Mouse (Mus musculus) cerebellum, postnatal 25 days (tissue): Measurements from ENCODE around the gene Zbtb41.

Experiments used
- DNase-seq, 2 experiments: peaks; one replicate each; pipeline ENCODE4 v3.0.0; 2021; ENCODE audit warnings: mixed read lengths in 2 of 2

Zbtb41 gene

GRCm38 (mm10) chr1:139480246-139480645, 58.2 kb downstream of the Zbtb41 start:
- no peak for DNase-seq

GRCm38 (mm10) chr1:139481146-139481545, 59.1 kb downstream of the Zbtb41 start:
- no peak for DNase-seq

DNA sequence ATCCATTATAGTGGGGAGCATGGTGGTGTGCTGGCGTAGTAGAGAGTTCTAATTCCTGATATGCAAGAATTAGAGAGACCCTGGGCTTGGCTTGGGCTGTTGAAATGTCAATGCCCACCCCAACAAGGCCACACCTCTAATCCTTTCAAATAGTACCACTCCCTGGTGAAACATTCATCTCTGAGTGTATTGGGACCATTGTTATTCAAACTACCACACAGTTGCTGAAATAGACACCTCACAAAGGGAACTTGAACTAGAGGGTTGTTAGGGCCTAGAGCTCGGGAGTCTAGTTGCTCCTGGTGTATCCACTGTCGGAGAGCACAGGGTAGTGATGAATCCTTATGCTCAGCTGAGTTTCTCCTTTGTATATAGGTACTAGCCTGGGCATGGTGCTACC, 72.5 kb downstream of the Zbtb41 start:
- no peak for DNase-seq

GRCm38 (mm10) chr1:139495408-139495807, 73.3 kb downstream of the Zbtb41 start:
- DNase-seq = no peak

- no peak for DNase-seq
These were observed 74.1 kb downstream of the Zbtb41 start for GRCm38 (mm10) chr1:139496212-139496611.

DNA sequence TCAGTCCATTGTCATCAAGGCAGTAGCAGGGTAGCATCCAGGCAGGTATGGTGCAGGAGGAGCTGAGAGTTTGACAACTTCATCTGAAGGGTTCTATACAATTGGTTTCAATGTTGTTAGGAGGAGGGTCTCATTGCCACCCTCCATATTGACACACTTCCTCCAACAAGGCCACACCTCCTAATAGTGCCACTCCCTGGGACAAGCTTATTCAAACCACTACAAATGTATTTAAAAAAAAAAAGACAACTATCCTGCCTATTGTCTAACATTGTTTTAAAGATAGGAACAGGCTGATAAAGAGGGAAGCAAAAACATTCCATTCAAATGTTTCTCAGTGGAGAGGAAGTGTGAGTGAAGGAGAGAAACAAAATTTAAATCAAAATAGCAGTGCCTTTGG, 77.7 kb downstream of the Zbtb41 start:
- DNase-seq = no peak

DNA sequence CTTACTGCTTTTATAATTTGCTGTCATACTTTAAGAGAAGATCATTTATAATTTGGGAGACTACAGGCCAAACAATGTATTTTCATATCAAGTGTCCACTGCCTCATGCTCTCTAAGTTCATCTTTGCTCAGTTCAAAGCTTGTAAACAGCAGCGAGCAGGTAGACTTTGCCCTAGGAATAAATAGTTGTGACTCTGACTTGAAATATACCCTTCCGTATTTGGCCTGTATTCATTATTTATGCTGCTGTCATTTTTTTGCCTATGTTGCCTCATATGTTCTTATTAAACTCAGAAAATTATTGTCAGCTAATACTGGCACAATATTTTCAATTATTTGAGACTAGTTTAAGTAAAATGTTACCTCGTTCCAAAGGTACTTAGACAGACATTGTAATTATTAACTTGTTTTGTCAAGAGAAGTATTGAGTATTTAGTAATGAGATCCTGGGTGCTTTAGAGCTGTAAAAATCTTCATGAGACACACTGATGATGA, 79.2 kb downstream of the Zbtb41 start, which contains the start of gene F13b:
TSS of gene F13b (plus strand) at position 445 of the 495 bp plus-strand sequence.
- DNase-seq = no peak
